Mouse (Mus musculus) frontal cortex, postnatal 10 days (tissue): ENCODE measurements around the gene Clec4a2.
"Not testable (repeated sequence)": the region's sequence is repeated elsewhere in the genome, so short reads cannot be mapped to it uniquely, and the experiment has no call there.

Experiments used
- DNase-seq, 2 experiments: peaks; one replicate each; pipeline ENCODE4 v3.0.0; 2022; ENCODE audit warnings: low spot score in 2 of 2, mixed read lengths in 1 of 2

The Clec4a2 gene

GRCm38 (mm10) chr6:123106128-123106527 is at the start of gene Clec4a2:
TSS of gene Clec4a2 (plus strand) at chr6:123106428.
- DNase-seq: not testable (repeated sequence)

GRCm38 (mm10) chr6:123095125-123095843 is 10.9 kb upstream of the Clec4a2 start:
- DNase-seq: no peak

- DNase-seq: no peak
These were observed 17.0 kb downstream of the Clec4a2 start for GRCm38 (mm10) chr6:123123195-123123594.

- DNase-seq: no peak
These were observed 20.9 kb downstream of the Clec4a2 start for GRCm38 (mm10) chr6:123127173-123127572.

GRCm38 (mm10) chr6:123137766-123138526 is 31.7 kb downstream of the Clec4a2 start:
- not testable (repeated sequence) for DNase-seq

- no peak for DNase-seq
These were observed 63.9 kb downstream of the Clec4a2 start for GRCm38 (mm10) chr6:123170106-123170505.

GRCm38 (mm10) chr6:123171040-123171439 is 64.8 kb downstream of the Clec4a2 start:
- DNase-seq: no peak

- DNase-seq: no peak
These were observed 66.4 kb downstream of the Clec4a2 start, which contains the start of gene Clec4b2 for GRCm38 (mm10) chr6:123172593-123172992. TSS of gene Clec4b2 (plus strand) at chr6:123172893.

GRCm38 (mm10) chr6:123175549-123175948 is 69.3 kb downstream of the Clec4a2 start:
- DNase-seq: no peak

- DNase-seq: not testable (repeated sequence)
These were observed 78.6 kb downstream of the Clec4a2 start for GRCm38 (mm10) chr6:123184862-123185261.
